Mouse (Mus musculus) forebrain, embryonic 11.5 days (tissue): ENCODE data around the gene C9. TPM values are rescaled to one million over a fixed set of nuclear protein-coding genes. Genes with fewer than 3 reads are reported as not detected.

Source experiments
- ATAC-seq: fragments of 200-750 bp; cut with Nextera tagmentation; replicated peaks from 2 replicates; pipeline ENCODE4 v1.8.0; 2017; ENCODE audit warnings: moderate TSS enrichment; ENCODE audit not compliant: low FRiP score
- DNase-seq: peaks from one replicate; pipeline ENCODE4 v3.0.0-alpha.2; 2017; ENCODE audit warnings: low spot score
- H3K27ac ChIP-seq: fragments of 300-500 bp; sonication (generic); 2 replicates; pipeline ENCODE4 v1.5.1; 2014; ENCODE audit warnings: low read depth, low read length
- H3K27me3 ChIP-seq: fragments of 300-500 bp; sonication (generic); 2 replicates; pipeline ENCODE4 v1.6.1; 2014; ENCODE audit warnings: mild to moderate bottlenecking, low read length, mixed read lengths; ENCODE audit not compliant: control insufficient read depth, insufficient read depth
- H3K36me3 ChIP-seq: fragments of 300-500 bp; sonication (generic); 2 replicates; pipeline ENCODE4 v1.6.1; 2014; ENCODE audit warnings: mild to moderate bottlenecking, low read length, moderate library complexity, mixed read lengths; ENCODE audit not compliant: control insufficient read depth, insufficient read depth
- H3K4me1 ChIP-seq: fragments of 300-500 bp; sonication (generic); replicated peaks from 2 replicates; pipeline ENCODE4 v1.6.1; 2014; ENCODE audit warnings: low read length, mixed read lengths; ENCODE audit not compliant: control insufficient read depth, insufficient read depth
- H3K4me2 ChIP-seq: fragments of 300-500 bp; sonication (generic); 2 replicates; pipeline ENCODE4 v1.6.1; 2014; ENCODE audit warnings: low read depth, mild to moderate bottlenecking, low read length, moderate library complexity, mixed read lengths; ENCODE audit not compliant: severe bottlenecking
- H3K4me3 ChIP-seq: fragments of 300-500 bp; sonication (generic); 2 replicates; pipeline ENCODE4 v1.5.1; 2014; ENCODE audit warnings: low read depth, low read length
- H3K9ac ChIP-seq: fragments of 300-500 bp; sonication (generic); 2 replicates; pipeline ENCODE4 v1.6.1; 2014; ENCODE audit warnings: low read length
- H3K9me3 ChIP-seq: fragments of 300-500 bp; sonication (generic); 2 replicates; pipeline ENCODE4 v1.6.1; 2016; ENCODE audit warnings: low read length, mixed read lengths; ENCODE audit not compliant: control insufficient read depth
- WGBS: fragments of 180-500 bp; shearing (Covaris S2); extraction: QIAGEN DNeasy Blood & Tissue Kit; methylation state at CpG from one replicate; pipeline ENCODE4 v1.1.7; 2014; 5-methylcytosine and 5-hydroxymethylcytosine counted together
- polyA plus RNA-seq: library from polyadenylated mRNA; unstranded; fragments of >200 nt; fragmentation: Nextera tagmentation; extraction: Ambion mirVana; gene quantifications from 2 replicates; pipeline ENCODE4 v1.2.1, GENCODE M21; 2014

C9 gene
- polyA plus RNA-seq, 1 experiment from 2014 or later: not detected

- no peaks in the 10 kb centered on the region for H3K36me3 ChIP-seq
- no peak overlapping the region for H3K27ac ChIP-seq
- 74% methylated on average over 10 of the region's 10 CpGs for WGBS
- no peak overlapping the region for H3K4me3 ChIP-seq
- no peaks in the 10 kb centered on the region for H3K4me1 ChIP-seq
- H3K27me3 ChIP-seq: no peaks in the 10 kb centered on the region
- no peak for DNase-seq
- ATAC-seq: no peak
- H3K9me3 ChIP-seq: no peaks in the 10 kb centered on the region
- H3K4me2 ChIP-seq: no peak overlapping the region
- no peak overlapping the region for H3K9ac ChIP-seq
Observed at GRCm38 (mm10) chr15:6498396-6499070, 53.4 kb downstream of the C9 start.

DNA sequence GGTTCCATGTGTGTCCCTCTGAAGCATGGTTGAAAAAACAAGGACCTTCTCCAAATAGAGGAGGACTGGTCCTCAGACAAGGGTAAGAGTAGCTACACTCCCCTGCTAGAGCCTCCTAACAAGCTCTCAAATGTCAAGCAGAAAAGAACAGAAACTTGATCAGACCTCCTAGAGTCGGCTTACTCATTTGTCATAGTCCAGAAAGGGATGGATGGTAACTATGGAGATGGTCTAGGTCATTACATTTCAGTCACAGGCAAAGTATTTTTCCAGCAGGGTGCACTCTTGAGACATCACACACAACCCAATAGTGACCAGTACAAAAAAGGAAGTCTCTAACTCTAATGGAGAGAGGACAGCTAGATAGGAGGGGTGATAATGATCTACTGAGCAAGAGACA, 55.7 kb downstream of the C9 start:
- WGBS: 60% methylated on average over 1 of the region's 1 CpGs
- H3K27ac ChIP-seq: no peak overlapping the region
- H3K9ac ChIP-seq: no peak overlapping the region
- no peak for ATAC-seq
- no peaks in the 10 kb centered on the region for H3K27me3 ChIP-seq
- H3K9me3 ChIP-seq: no peaks in the 10 kb centered on the region
- no peak overlapping the region for H3K4me2 ChIP-seq
- no peak for DNase-seq
- H3K36me3 ChIP-seq: no peaks in the 10 kb centered on the region
- no peaks in the 10 kb centered on the region for H3K4me1 ChIP-seq
- no peak overlapping the region for H3K4me3 ChIP-seq

GRCm38 (mm10) chr15:6517525-6517924, 72.4 kb downstream of the C9 start:
- Histone ChIP-seq H3K27ac (no peak overlapping the region), H3K4me1 (no peaks in the 10 kb centered on the region), H3K27me3 (no peaks in the 10 kb centered on the region), H3K9me3 (no peaks in the 10 kb centered on the region), H3K36me3 (no peaks in the 10 kb centered on the region), H3K9ac (no peak overlapping the region), H3K4me3 (no peak overlapping the region), H3K4me2 (no peak overlapping the region)
- no peak for DNase-seq
- WGBS: 86% methylated on average over 1 of the region's 1 CpGs
- no peak for ATAC-seq

DNA sequence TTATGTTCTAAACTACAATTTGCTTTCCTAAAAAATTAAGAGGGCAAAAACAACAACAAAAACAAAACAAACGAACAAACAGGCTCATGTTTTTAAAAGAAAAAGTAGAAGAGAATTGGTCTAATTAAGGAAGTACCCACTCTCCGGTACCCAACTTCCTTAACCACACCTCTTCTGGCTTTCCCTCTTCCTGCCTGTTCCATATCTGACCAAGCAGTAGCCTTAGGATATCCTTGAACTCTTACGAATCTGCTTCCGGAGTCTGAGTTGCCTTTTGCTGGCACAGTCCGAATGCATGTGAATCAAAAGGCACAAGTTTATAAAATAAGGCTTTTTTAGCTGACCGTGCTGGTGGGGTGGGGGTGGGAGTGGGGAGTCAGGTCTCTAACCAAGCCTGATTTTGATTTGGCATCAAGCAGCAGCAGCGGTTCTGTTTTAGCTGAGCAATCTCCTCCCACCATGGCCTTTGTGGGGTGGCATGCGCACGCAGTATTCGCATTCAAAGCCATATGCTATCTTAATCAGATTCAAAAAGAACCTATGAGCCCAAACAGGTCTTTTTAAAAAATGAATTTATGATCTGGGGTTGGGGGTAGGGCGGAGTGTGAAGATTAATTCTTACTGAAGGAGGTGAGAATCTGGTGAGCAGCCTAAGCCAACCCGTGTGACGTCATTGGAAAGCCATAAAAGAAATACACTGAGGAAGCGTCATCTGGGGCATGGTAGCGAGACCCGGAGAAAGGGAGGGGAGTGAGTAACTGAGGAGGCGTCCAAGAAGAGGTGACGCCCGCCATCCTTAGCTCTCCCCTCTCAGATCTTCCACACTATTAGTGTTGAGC, 74.5 kb downstream of the C9 start:
- H3K4me3 ChIP-seq: no peak overlapping the region
- H3K27ac ChIP-seq: no peak overlapping the region
- ATAC-seq: no peak
- no peaks in the 10 kb centered on the region for H3K36me3 ChIP-seq
- H3K9ac ChIP-seq: no peak overlapping the region
- H3K4me1 ChIP-seq: no peaks in the 10 kb centered on the region
- no peaks in the 10 kb centered on the region for H3K27me3 ChIP-seq
- no peak overlapping the region for H3K4me2 ChIP-seq
- no peak for DNase-seq
- WGBS: 92% methylated on average over 19 of the region's 19 CpGs
- no peaks in the 10 kb centered on the region for H3K9me3 ChIP-seq

GRCm38 (mm10) chr15:6520505-6521155, 75.5 kb downstream of the C9 start:
- 93% methylated on average over 10 of the region's 10 CpGs for WGBS
- no peak for DNase-seq
- Histone ChIP-seq H3K4me2 (no peak overlapping the region), H3K36me3 (no peaks in the 10 kb centered on the region), H3K9ac (no peak overlapping the region), H3K27me3 (no peaks in the 10 kb centered on the region), H3K9me3 (no peaks in the 10 kb centered on the region), H3K4me1 (no peaks in the 10 kb centered on the region), H3K4me3 (no peak overlapping the region), H3K27ac (no peak overlapping the region)
- ATAC-seq: no peak

- 88% methylated on average over 8 of the region's 8 CpGs for WGBS
- Histone ChIP-seq H3K4me2 (no peak within 1 kb of the TSS), H3K4me1 (no peaks in the 10 kb centered on the region), H3K27me3 (no peaks in the 10 kb centered on the region), H3K9me3 (no peaks in the 10 kb centered on the region), H3K4me3 (no peak within 1 kb of the TSS), H3K36me3 (no peaks in the 10 kb centered on the region), H3K9ac (no peak within 1 kb of the TSS), H3K27ac (no peak within 1 kb of the TSS)
- no peak for DNase-seq
- ATAC-seq: no peak
Observed at GRCm38 (mm10) chr15:6522653-6523167, 77.6 kb downstream of the C9 start, which contains the start of gene Fyb. Fyb (plus strand) TSS chr15:6522853.

GRCm38 (mm10) chr15:6524801-6525200, 79.7 kb downstream of the C9 start:
- DNase-seq: no peak
- H3K4me2 ChIP-seq: no peak overlapping the region
- H3K4me3 ChIP-seq: no peak overlapping the region
- no peaks in the 10 kb centered on the region for H3K9me3 ChIP-seq
- no peak overlapping the region for H3K9ac ChIP-seq
- H3K36me3 ChIP-seq: no peaks in the 10 kb centered on the region
- no peak for ATAC-seq
- no peaks in the 10 kb centered on the region for H3K27me3 ChIP-seq
- H3K4me1 ChIP-seq: no peaks in the 10 kb centered on the region
- H3K27ac ChIP-seq: no peak overlapping the region
- WGBS: 96% methylated on average over 2 of the region's 2 CpGs

- ATAC-seq (no peak), DNase-seq (no peak)
- Histone ChIP-seq H3K27ac (no peak overlapping the region), H3K4me3 (no peak overlapping the region), H3K9ac (no peak overlapping the region), H3K36me3 (no peaks in the 10 kb centered on the region), H3K4me1 (no peaks in the 10 kb centered on the region), H3K27me3 (no peaks in the 10 kb centered on the region), H3K9me3 (no peaks in the 10 kb centered on the region), H3K4me2 (no peak overlapping the region)
- WGBS: 88% methylated on average over 3 of the region's 3 CpGs
Observed at GRCm38 (mm10) chr15:6525386-6525785, 80.3 kb downstream of the C9 start.
